Comparison of ENCODE assay signal across 34 mouse cellular contexts in genomic region chr16:25198844-25199243, GRCm38 (mm10).
DNase-seq lines count a peak whose midpoint lies in the region; ATAC-seq lines count a peak whose summit lies in the region.
"Had no signal": no experiment of that assay in that cellular context is flagged by ENCODE, and none has a peak within 500 bp of the region (broad histone marks: within the 10 kb centered on the region; RNA-seq: fewer than 3 reads in every experiment).

No protein-coding gene starts in this region.

- H3K9me3 ChIP-seq in liver, embryonic 15.5 days (replicated peaks), result no peaks in the 10 kb centered on the region
- H3K9me3 ChIP-seq in limb, embryonic 10.5 days (replicated peaks), result no peaks in the 10 kb centered on the region
- H3K9me3 ChIP-seq: forebrain, embryonic 10.5 days; forebrain, embryonic 15.5 days; G1E; heart, embryonic 10.5 days; heart, embryonic 15.5 days; hindbrain, embryonic 12.5 days; intestine, embryonic 15.5 days; limb, embryonic 15.5 days; lung, embryonic 15.5 days; megakaryocyte, embryonic 14.5 days; midbrain, embryonic 13.5 days; neural tube, embryonic 15.5 days had no signal

- no peak overlapping the region for H3K4me3 ChIP-seq in liver, embryonic 15.5 days (replicated peaks)
- no peak overlapping the region for H3K4me3 ChIP-seq in limb, embryonic 10.5 days
- H3K4me3 ChIP-seq: forebrain, embryonic 10.5 days; forebrain, embryonic 15.5 days; heart, embryonic 10.5 days; heart, embryonic 15.5 days; hindbrain, embryonic 12.5 days; intestine, embryonic 15.5 days; limb, embryonic 15.5 days; lung, embryonic 15.5 days; megakaryocyte, embryonic 14.5 days; midbrain, embryonic 13.5 days; neural tube, embryonic 15.5 days had no signal

- no peaks in the 10 kb centered on the region for H3K27me3 ChIP-seq in liver, embryonic 15.5 days
- no peaks in the 10 kb centered on the region for H3K27me3 ChIP-seq in limb, embryonic 10.5 days (ENCODE audit: low read depth, poor library complexity, severe bottlenecking)
- H3K27me3 ChIP-seq: forebrain, embryonic 15.5 days; heart, embryonic 15.5 days; hindbrain, embryonic 12.5 days; intestine, embryonic 15.5 days; limb, embryonic 15.5 days; lung, embryonic 15.5 days; megakaryocyte, embryonic 14.5 days; midbrain, embryonic 13.5 days; neural tube, embryonic 15.5 days had no signal

- no peak for DNase-seq in frontal cortex, postnatal 36 days (ENCODE audit: low spot score in 2 of 2)
- peak; percentile 8 for DNase-seq in telencephalon, adult 2 months (ENCODE audit: low read depth, low spot score)
- DNase-seq in heart, postnatal 36 days, result no peak
- no peak for DNase-seq in limb, embryonic 10.5 days (ENCODE audit: low spot score)
- DNase-seq in right cerebral cortex, postnatal 36 days (ENCODE audit: low spot score in 2 of 2), result no peak
- DNase-seq: adrenal gland, postnatal 14 days; cerebellum, adult 2 months; cerebellum, postnatal 14 days; gastrocnemius, postnatal 14 days; kidney, adult 2 months; kidney, postnatal 4 days; layer of hippocampus, postnatal 36 days; left cerebral cortex, postnatal 4 days; lung, postnatal 36 days; retina, postnatal 1 day; right cerebral cortex, postnatal 25 days had no signal

- peak overlapping the region; percentile 90 for H3K27ac ChIP-seq in liver, embryonic 15.5 days (replicated peaks)
- no peak overlapping the region for H3K27ac ChIP-seq in limb, embryonic 10.5 days
- H3K27ac ChIP-seq: forebrain, embryonic 10.5 days; forebrain, embryonic 15.5 days; heart, embryonic 10.5 days; heart, embryonic 15.5 days; hindbrain, embryonic 12.5 days; hindbrain, postnatal 0 days; intestine, embryonic 15.5 days; kidney, postnatal 0 days; lung, embryonic 15.5 days; midbrain, embryonic 13.5 days; neural tube, embryonic 15.5 days had no signal

- H3K36me3 ChIP-seq in liver, embryonic 15.5 days (replicated peaks), result no peaks in the 10 kb centered on the region
- H3K36me3 ChIP-seq in limb, embryonic 10.5 days, result no peaks in the 10 kb centered on the region
- H3K36me3 ChIP-seq: forebrain, embryonic 10.5 days; forebrain, embryonic 15.5 days; G1E; heart, embryonic 10.5 days; heart, embryonic 15.5 days; hindbrain, embryonic 12.5 days; intestine, embryonic 15.5 days; limb, embryonic 15.5 days; lung, embryonic 15.5 days; midbrain, embryonic 13.5 days; neural tube, embryonic 15.5 days had no signal

- 19% methylated on average over 3 of the region's 3 CpGs for WGBS in liver, embryonic 15.5 days (ENCODE audit: insufficient replicate concordance)
- WGBS in limb, embryonic 10.5 days, result 82% methylated on average over 3 of the region's 3 CpGs

- intact Hi-C loops in heart, postnatal 36 days (cut with DNase I), result no loop called here

- H3K4me2 ChIP-seq in liver, embryonic 15.5 days, result peak overlapping the region; percentile 29
- H3K4me2 ChIP-seq: forebrain, embryonic 15.5 days; heart, embryonic 15.5 days; hindbrain, embryonic 12.5 days; intestine, embryonic 15.5 days; limb, embryonic 15.5 days; lung, embryonic 15.5 days; midbrain, embryonic 13.5 days; neural tube, embryonic 15.5 days had no signal

- H3K9ac ChIP-seq in liver, embryonic 15.5 days, result no peak overlapping the region
- H3K9ac ChIP-seq: forebrain, embryonic 15.5 days; heart, embryonic 15.5 days; hindbrain, embryonic 12.5 days; intestine, embryonic 15.5 days; limb, embryonic 15.5 days; lung, embryonic 15.5 days; midbrain, embryonic 13.5 days; neural tube, embryonic 15.5 days had no signal

- peak; percentile 59; the same call in 1 of the 2 replicates for ATAC-seq in frontal cortex, adult (ENCODE audit: low TSS enrichment)
- ATAC-seq in erythroblast, adult 5-6 weeks (replicated peaks; ENCODE audit: low FRiP score, poor library complexity, severe bottlenecking), result peak; percentile 36; the same call in 1 of the 2 replicates
- no peak for ATAC-seq in liver, embryonic 15.5 days (ENCODE audit: insufficient read depth)
- ATAC-seq: forebrain, embryonic 15.5 days; hindbrain, postnatal 0 days; intestine, embryonic 15.5 days; midbrain, embryonic 13.5 days; Patski had no signal

- H3K4me1 ChIP-seq in liver, embryonic 15.5 days (replicated peaks), result peaks cover 41% of the 10 kb centered on the region
- no peaks in the 10 kb centered on the region for H3K4me1 ChIP-seq in limb, embryonic 10.5 days
- H3K4me1 ChIP-seq: forebrain, embryonic 10.5 days; forebrain, embryonic 15.5 days; heart, embryonic 15.5 days; hindbrain, embryonic 12.5 days; intestine, embryonic 15.5 days; lung, embryonic 15.5 days; midbrain, embryonic 13.5 days; neural tube, embryonic 15.5 days had no signal
